Mouse (Mus musculus) hindbrain, postnatal 0 days (tissue): ENCODE measurements at regions not wholly inside any gene's neighbourhood (a gene's known extent, or its start where the extent isn't known, plus 50 kb on each side); places are given as distances from the start of the nearest gene placed in this dataset.
A peak's percentile ranks its signal among the peaks of the same experiment; 100 is the strongest.

Experiments
- ATAC-seq: fragments of 200-750 bp; cut with Nextera tagmentation; 2 replicates; pipeline ENCODE4 v1.8.0; 2017; ENCODE audit warnings: mild to moderate bottlenecking, moderate TSS enrichment, moderate library complexity
- DNase-seq: peaks from one replicate; pipeline ENCODE4 v3.0.0-alpha.2; 2015; ENCODE audit warnings: low spot score
- H3K27ac ChIP-seq: fragments of 300-500 bp; sonication (generic); 2 replicates; pipeline ENCODE4 v1.5.1; 2014; ENCODE audit warnings: mild to moderate bottlenecking
- H3K27me3 ChIP-seq: fragments of 300-500 bp; sonication (generic); 2 replicates; pipeline ENCODE4 v1.6.1; 2014; ENCODE audit warnings: low read length, mixed read lengths; ENCODE audit not compliant: insufficient read depth
- H3K36me3 ChIP-seq: fragments of 300-500 bp; sonication (generic); 2 replicates; pipeline ENCODE4 v1.6.1; 2014; ENCODE audit warnings: low read length, mixed read lengths; ENCODE audit not compliant: insufficient read depth
- H3K4me1 ChIP-seq: fragments of 300-500 bp; sonication (generic); 2 replicates; pipeline ENCODE4 v1.6.1; 2014; ENCODE audit warnings: antibody characterized with exemption, low read length, mixed read lengths; ENCODE audit not compliant: insufficient read depth
- H3K4me2 ChIP-seq: fragments of 300-500 bp; sonication (generic); 2 replicates; pipeline ENCODE4 v1.6.1; 2014; ENCODE audit warnings: low read depth, mild to moderate bottlenecking, low read length, moderate library complexity, mixed read lengths
- H3K4me3 ChIP-seq: fragments of 300-500 bp; sonication (generic); 2 replicates; pipeline ENCODE4 v1.5.1; 2014; ENCODE audit warnings: low read length
- H3K9ac ChIP-seq: fragments of 300-500 bp; sonication (generic); replicated peaks from 2 replicates; pipeline ENCODE4 v1.6.1; 2014; ENCODE audit warnings: mild to moderate bottlenecking, low read length, moderate library complexity, mixed read lengths
- H3K9me3 ChIP-seq: fragments of 300-500 bp; sonication (generic); 2 replicates; pipeline ENCODE4 v1.6.1; 2016; ENCODE audit warnings: low read length, mixed read lengths
- CTCF ChIP-seq: IDR thresholded peaks from 2 replicates; pipeline ENCODE4 v1.5.1; 2016; ENCODE audit warnings: antibody characterized with exemption, control low read depth, low read depth
- WGBS: fragments of 180-500 bp; shearing (Covaris S2); extraction: QIAGEN DNeasy Blood & Tissue Kit; methylation state at CpG from one replicate; pipeline ENCODE4 v1.1.7; 2014; 5-methylcytosine and 5-hydroxymethylcytosine counted together

- H3K9ac ChIP-seq: 0 out of 2 replicates have a peak overlapping the region, but pooled peaks have one; percentile 33
- H3K4me1 ChIP-seq: no peaks in the 10 kb centered on the region
- H3K4me2 ChIP-seq: peak overlapping the region; percentile 44
- DNase-seq (peak; percentile 55), ATAC-seq (peak; percentile 85)
- WGBS: 28% methylated on average over 17 of the region's 17 CpGs
- TF ChIP-seq CTCF: no peak
- H3K27me3 ChIP-seq: no peaks in the 10 kb centered on the region
- no peaks in the 10 kb centered on the region for H3K9me3 ChIP-seq
- H3K4me3 ChIP-seq: peak overlapping the region; percentile 8
- H3K36me3 ChIP-seq: no peaks in the 10 kb centered on the region
- H3K27ac ChIP-seq: peak overlapping the region; percentile 82
Measured at GRCm38 (mm10) chrX:12857881-12858755, 96.2 kb upstream of the Med14 start.

GRCm38 (mm10) chrX:12855425-12855824 is 93.6 kb upstream of the Med14 start:
- Histone ChIP-seq H3K27ac (no peak overlapping the region), H3K4me1 (no peaks in the 10 kb centered on the region), H3K27me3 (no peaks in the 10 kb centered on the region), H3K9ac (no peak overlapping the region), H3K36me3 (no peaks in the 10 kb centered on the region), H3K4me3 (no peak overlapping the region), H3K4me2 (no peak overlapping the region), H3K9me3 (no peaks in the 10 kb centered on the region)
- 73% methylated on average over 4 of the region's 4 CpGs for WGBS
- ATAC-seq: no peak
- TF ChIP-seq CTCF: no peak
- DNase-seq: no peak

GRCm38 (mm10) chrX:12851684-12852083 is 89.8 kb upstream of the Med14 start:
- H3K4me2 ChIP-seq: no peak overlapping the region
- no peak for ATAC-seq
- H3K27ac ChIP-seq: no peak overlapping the region
- H3K36me3 ChIP-seq: no peaks in the 10 kb centered on the region
- no peak overlapping the region for H3K9ac ChIP-seq
- DNase-seq: peak; percentile 16
- no peaks in the 10 kb centered on the region for H3K27me3 ChIP-seq
- no peaks in the 10 kb centered on the region for H3K4me1 ChIP-seq
- peak; percentile 54 for TF ChIP-seq CTCF
- WGBS: 76% methylated on average over 4 of the region's 4 CpGs
- H3K9me3 ChIP-seq: no peaks in the 10 kb centered on the region
- no peak overlapping the region for H3K4me3 ChIP-seq

- DNase-seq: no peak
- Histone ChIP-seq H3K9me3 (no peaks in the 10 kb centered on the region), H3K27me3 (no peaks in the 10 kb centered on the region), H3K4me2 (no peak overlapping the region), H3K27ac (no peak overlapping the region), H3K36me3 (no peaks in the 10 kb centered on the region), H3K4me1 (no peaks in the 10 kb centered on the region), H3K9ac (no peak overlapping the region), H3K4me3 (no peak overlapping the region)
- 71% methylated on average over 1 of the region's 1 CpGs for WGBS
- TF ChIP-seq CTCF: no peak
- no peak for ATAC-seq
Measured at GRCm38 (mm10) chrX:12844431-12844830, 82.6 kb upstream of the Med14 start.

GRCm38 (mm10) chrX:12841021-12841325 is 79.1 kb upstream of the Med14 start:
- H3K9ac ChIP-seq: no peak overlapping the region; the same call in 1 of the 2 replicates
- WGBS: 67% methylated on average over 3 of the region's 3 CpGs

GRCm38 (mm10) chrX:12840160-12841020 is 78.5 kb upstream of the Med14 start:
- no peaks in the 10 kb centered on the region for H3K4me1 ChIP-seq
- no peak for TF ChIP-seq CTCF

More at GRCm38 (mm10) chrX:12841021-12841325, 79.1 kb upstream of the Med14 start:
- TF ChIP-seq CTCF: no peak
- no peaks in the 10 kb centered on the region for H3K36me3 ChIP-seq
- no peaks in the 10 kb centered on the region for H3K27me3 ChIP-seq
- no peak for ATAC-seq
- H3K9me3 ChIP-seq: no peaks in the 10 kb centered on the region
- no peak overlapping the region; the same call in 1 of the 2 replicates for H3K4me2 ChIP-seq
- no peaks in the 10 kb centered on the region for H3K4me1 ChIP-seq
- peak overlapping the region; percentile 90 for H3K27ac ChIP-seq
- no peak overlapping the region for H3K4me3 ChIP-seq
- peak; percentile 11 for DNase-seq

More at GRCm38 (mm10) chrX:12840160-12841020, 78.5 kb upstream of the Med14 start:
- DNase-seq: peak; percentile 93
- no peaks in the 10 kb centered on the region for H3K9me3 ChIP-seq
- H3K4me3 ChIP-seq: peak overlapping the region; percentile 24
- peak overlapping the region; percentile 41; the same call in 1 of the 2 replicates for H3K9ac ChIP-seq
- H3K36me3 ChIP-seq: no peaks in the 10 kb centered on the region
- 26% methylated on average over 25 of the region's 25 CpGs for WGBS
- H3K27ac ChIP-seq: peak overlapping the region; percentile 90
- ATAC-seq: peak; percentile 91
- no peaks in the 10 kb centered on the region for H3K27me3 ChIP-seq
- H3K4me2 ChIP-seq: peak overlapping the region; percentile 47
